Mouse (Mus musculus) ovary, postnatal 36 days (tissue): Measurements from ENCODE around the gene Calcb.
"Not testable (repeated sequence)": the region's sequence is repeated elsewhere in the genome, so short reads cannot be mapped to it uniquely, and the experiment has no call there.

Source experiments
- DNase-seq: peaks from one replicate; pipeline ENCODE4 v3.0.0; 2022; ENCODE audit warnings: low spot score, mixed read lengths

Calcb gene

GRCm38 (mm10) chr7:114718300-114718699, at the start of gene Calcb:
TSS of gene Calcb (plus strand) at chr7:114718643.
- no peak for DNase-seq

GRCm38 (mm10) chr7:114671405-114671804, 47.0 kb upstream of the Calcb start:
- DNase-seq, result no peak

- no peak for DNase-seq
These were observed 45.7 kb upstream of the Calcb start for GRCm38 (mm10) chr7:114672697-114673096.

- DNase-seq, result no peak
These were observed 26.1 kb upstream of the Calcb start for GRCm38 (mm10) chr7:114692339-114692738.

- no peak for DNase-seq
These were observed 17.6 kb upstream of the Calcb start for GRCm38 (mm10) chr7:114700871-114701270.

- no peak for DNase-seq
These were observed 11.7 kb upstream of the Calcb start for GRCm38 (mm10) chr7:114706716-114707115.

- DNase-seq, result no peak
These were observed 11.0 kb upstream of the Calcb start for GRCm38 (mm10) chr7:114707398-114707797.

- DNase-seq, result no peak
These were observed 8.0 kb upstream of the Calcb start for GRCm38 (mm10) chr7:114710419-114710818.

- no peak for DNase-seq
These were observed 5.9 kb upstream of the Calcb start for GRCm38 (mm10) chr7:114712523-114712922.

GRCm38 (mm10) chr7:114719381-114720131, 1.1 kb downstream of the Calcb start:
- DNase-seq, result peak; percentile 13

- not testable (repeated sequence) for DNase-seq
These were observed 11.3 kb downstream of the Calcb start for GRCm38 (mm10) chr7:114729696-114730095.

- DNase-seq, result no peak
These were observed 12.7 kb downstream of the Calcb start for GRCm38 (mm10) chr7:114731175-114731574.

GRCm38 (mm10) chr7:114731700-114732099, 13.3 kb downstream of the Calcb start:
- DNase-seq, result not testable (repeated sequence)

GRCm38 (mm10) chr7:114736256-114736655, 17.8 kb downstream of the Calcb start:
- no peak for DNase-seq

- DNase-seq, result no peak
These were observed 19.7 kb downstream of the Calcb start for GRCm38 (mm10) chr7:114738166-114738565.

- DNase-seq, result no peak
These were observed 22.1 kb downstream of the Calcb start for GRCm38 (mm10) chr7:114740360-114741165.

GRCm38 (mm10) chr7:114743022-114743780, 24.8 kb downstream of the Calcb start, which contains the start of gene Insc:
TSS of gene Insc (plus strand) at chr7:114743694.
- no peak for DNase-seq

- no peak for DNase-seq
These were observed 26.3 kb downstream of the Calcb start for GRCm38 (mm10) chr7:114744639-114745245.

- DNase-seq, result peak; percentile 17
These were observed 27.2 kb downstream of the Calcb start for GRCm38 (mm10) chr7:114745481-114746271.

- no peak for DNase-seq
These were observed 29.2 kb downstream of the Calcb start for GRCm38 (mm10) chr7:114747596-114747995.

GRCm38 (mm10) chr7:114748239-114748638, 29.8 kb downstream of the Calcb start:
- no peak for DNase-seq
